In the genomic region with DNA sequence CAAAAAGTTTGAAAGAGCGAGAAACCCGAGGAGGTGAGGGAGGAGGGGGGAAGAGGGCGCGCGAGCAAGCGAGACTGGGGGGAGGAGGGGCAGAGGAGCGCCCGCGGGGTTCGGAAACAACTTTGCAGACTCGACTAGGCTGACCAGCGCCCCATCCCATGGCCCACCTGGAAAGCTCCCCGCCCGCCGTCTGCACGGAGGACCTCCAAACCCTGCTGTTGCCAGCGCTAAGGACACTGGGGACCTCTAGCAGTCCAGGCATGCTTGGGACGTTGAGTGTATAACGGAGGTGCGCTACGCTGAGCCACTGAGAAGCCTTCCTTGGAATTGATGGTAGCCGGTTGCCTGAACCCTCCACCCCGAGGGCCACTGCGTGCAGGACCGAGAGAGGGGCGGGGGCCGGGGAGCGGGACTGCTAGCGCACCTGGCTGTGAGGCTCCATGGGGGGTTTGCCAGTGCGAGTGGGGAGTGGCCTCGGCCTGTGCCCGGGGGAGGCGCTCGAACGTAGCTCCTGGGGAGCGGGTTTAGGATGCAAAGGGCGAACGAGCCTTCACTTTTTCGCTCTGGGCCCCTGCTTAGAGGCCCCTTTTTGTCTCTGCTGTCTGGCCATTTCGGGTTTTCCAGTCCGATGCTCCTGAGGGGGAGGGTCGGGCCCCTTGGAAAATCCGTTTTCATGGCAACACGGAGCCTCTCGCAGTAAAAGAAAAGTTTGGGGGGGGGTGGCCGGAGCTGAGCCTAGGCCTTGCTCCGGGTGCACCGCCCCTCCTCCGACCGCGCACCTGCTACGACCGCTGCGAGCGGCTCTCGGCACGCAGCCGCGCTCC, we compare ENCODE assay signal across 8 mouse cellular contexts. TPM values are rescaled to one million over a fixed set of nuclear protein-coding genes. Genes with fewer than 3 reads are reported as not detected.
A peak's percentile ranks its signal among the peaks of the same experiment; 100 is the strongest.
DNase-seq lines count a peak whose midpoint lies in the region; ATAC-seq and TF ChIP-seq lines count a peak whose summit lies in the region.

No protein-coding gene starts in this region.

- H3K4me3 ChIP-seq in lung, embryonic 14.5 days (ENCODE audit: low read depth, low read length) = peak overlapping the region; percentile 36
- H3K4me3 ChIP-seq in forebrain, embryonic 10.5 days = peak overlapping the region; percentile 69
- H3K4me3 ChIP-seq in limb, embryonic 12.5 days (replicated peaks) = peak overlapping the region; percentile 41
- peak overlapping the region; percentile 48 for H3K4me3 ChIP-seq in stomach, embryonic 16.5 days (replicated peaks; ENCODE audit: low read length)

- no peaks in the 10 kb centered on the region for H3K4me1 ChIP-seq in lung, embryonic 14.5 days (ENCODE audit: insufficient read depth)
- H3K4me1 ChIP-seq in forebrain, embryonic 10.5 days = peaks cover 51% of the 10 kb centered on the region
- no peaks in the 10 kb centered on the region for H3K4me1 ChIP-seq in limb, embryonic 12.5 days (replicated peaks)
- H3K4me1 ChIP-seq in stomach, embryonic 16.5 days (ENCODE audit: control insufficient read depth, insufficient read depth, low read length) = no peaks in the 10 kb centered on the region

- no peak overlapping the region for H3K9ac ChIP-seq in lung, embryonic 14.5 days
- H3K9ac ChIP-seq in limb, embryonic 12.5 days (replicated peaks) = no peak overlapping the region
- no peak overlapping the region for H3K9ac ChIP-seq in stomach, embryonic 16.5 days (ENCODE audit: low read length)

- no peaks in the 10 kb centered on the region for H3K9me3 ChIP-seq in lung, embryonic 14.5 days (ENCODE audit: low read depth, low read length)
- no peaks in the 10 kb centered on the region; the same call in 1 of the 2 replicates for H3K9me3 ChIP-seq in forebrain, embryonic 10.5 days
- no peaks in the 10 kb centered on the region for H3K9me3 ChIP-seq in limb, embryonic 12.5 days
- no peaks in the 10 kb centered on the region for H3K9me3 ChIP-seq in stomach, embryonic 16.5 days (replicated peaks; ENCODE audit: control insufficient read depth, low read length)

- no peaks in the 10 kb centered on the region for H3K36me3 ChIP-seq in lung, embryonic 14.5 days (ENCODE audit: insufficient read depth)
- H3K36me3 ChIP-seq in forebrain, embryonic 10.5 days (replicated peaks) = peaks cover 8% of the 10 kb centered on the region
- H3K36me3 ChIP-seq in limb, embryonic 12.5 days = no peaks in the 10 kb centered on the region
- no peaks in the 10 kb centered on the region for H3K36me3 ChIP-seq in stomach, embryonic 16.5 days (ENCODE audit: control insufficient read depth, insufficient read depth, low read length)

- intact Hi-C loops in gastrocnemius, postnatal 14 days (cut with DNase I; ENCODE audit: low total_unique reads) = no loop called here

- peaks cover 93% of the 10 kb centered on the region for H3K27me3 ChIP-seq in lung, embryonic 14.5 days (ENCODE audit: insufficient read depth, low read length)
- peaks cover 72% of the 10 kb centered on the region for H3K27me3 ChIP-seq in forebrain, embryonic 10.5 days (ENCODE audit: poor library complexity, severe bottlenecking)
- H3K27me3 ChIP-seq in limb, embryonic 12.5 days = peaks cover 96% of the 10 kb centered on the region
- peaks cover 71% of the 10 kb centered on the region for H3K27me3 ChIP-seq in stomach, embryonic 16.5 days (ENCODE audit: control insufficient read depth, insufficient read depth, low read length)

- no peak for TF ChIP-seq CTCF in lung, embryonic 14.5 days (IDR thresholded peaks at IDR 0.05; ENCODE audit: low read depth)

- DNase-seq in lung, embryonic 14.5 days = no peak
- DNase-seq in lung, postnatal 25 days (ENCODE audit: low spot score) = no peak
- DNase-seq in forebrain, embryonic 10.5 days (ENCODE audit: extremely low spot score, low spot score) = peak; percentile 63
- DNase-seq in adrenal gland, postnatal 4 days (ENCODE audit: low spot score in 2 of 2) = no peak
- no peak for DNase-seq in gastrocnemius, adult 8-10 months (ENCODE audit: low spot score in 2 of 2)
- DNase-seq in gastrocnemius, postnatal 14 days = no peak

- no peak overlapping the region for H3K27ac ChIP-seq in lung, embryonic 14.5 days (ENCODE audit: low read depth)
- H3K27ac ChIP-seq in forebrain, embryonic 10.5 days = peak overlapping the region; percentile 93
- H3K27ac ChIP-seq in limb, embryonic 12.5 days = no peak overlapping the region
- no peak overlapping the region for H3K27ac ChIP-seq in stomach, embryonic 16.5 days (ENCODE audit: low read length)

- H3K4me2 ChIP-seq in lung, embryonic 14.5 days = peak overlapping the region; percentile 65
- H3K4me2 ChIP-seq in limb, embryonic 12.5 days = peak overlapping the region; percentile 63
- peak overlapping the region; percentile 65 for H3K4me2 ChIP-seq in stomach, embryonic 16.5 days (ENCODE audit: low read depth, low read length)

- ATAC-seq in lung, embryonic 14.5 days (ENCODE audit: insufficient read depth) = peak; percentile 15; the same call in 1 of the 2 replicates
- ATAC-seq in limb, embryonic 12.5 days (ENCODE audit: insufficient number of reproducible peaks, insufficient read depth, low FRiP score, low TSS enrichment, low read depth) = no peak
- no peak for ATAC-seq in stomach, embryonic 16.5 days (ENCODE audit: insufficient read depth, low FRiP score)

- WGBS in lung, embryonic 14.5 days = 5% methylated on average over 50 of the region's 59 CpGs
- WGBS in forebrain, embryonic 10.5 days = 24% methylated on average over 51 of the region's 59 CpGs
- 16% methylated on average over 52 of the region's 59 CpGs for WGBS in limb, embryonic 12.5 days
- WGBS in stomach, embryonic 16.5 days = 22% methylated on average over 54 of the region's 59 CpGs

RNA-seq across cellular contexts. Expression of a gene that starts 0.7 kb away (rescaled TPM):
- polyA plus RNA-seq in lung, embryonic 14.5 days (2014; fragmentation: Nextera tagmentation; extraction: Ambion mirVana) = not detected in 2 replicates
- polyA plus RNA-seq in forebrain, embryonic 10.5 days (2016; fragmentation: Nextera tagmentation; extraction: Ambion mirVana) = 4.7 and 5.2 TPM in 2 replicates
- not detected in 2 replicates for polyA plus RNA-seq in limb, embryonic 12.5 days (2016; fragmentation: Nextera tagmentation; extraction: Ambion mirVana)
- polyA plus RNA-seq in stomach, embryonic 16.5 days (2015; fragmentation: Nextera tagmentation; extraction: Ambion mirVana) = not detected in 2 replicates
- total RNA-seq in adrenal gland, postnatal 4 days (2021) = under 1 TPM; 0.48 to 0.64 TPM
- not detected for total RNA-seq in gastrocnemius, adult 8-10 months (2022)
- not detected for total RNA-seq in gastrocnemius, postnatal 14 days (2021)
